Mouse (Mus musculus) intestine, embryonic 15.5 days (tissue): ENCODE data around the gene Ppcs. TPM values are rescaled to one million over a fixed set of nuclear protein-coding genes. Genes with fewer than 3 reads are reported as not detected.

Source experiments
- ATAC-seq: fragments of 200-750 bp; cut with Nextera tagmentation; 2 replicates; pipeline ENCODE4 v1.8.0; 2017; ENCODE audit warnings: moderate TSS enrichment, moderate library complexity
- H3K27ac ChIP-seq: fragments of 300-500 bp; sonication (generic); 2 replicates; pipeline ENCODE4 v1.5.1; 2015; ENCODE audit warnings: mild to moderate bottlenecking, inconsistent platforms
- H3K27me3 ChIP-seq: fragments of 300-500 bp; sonication (generic); replicated peaks from 2 replicates; pipeline ENCODE4 v1.6.1; 2015; ENCODE audit warnings: inconsistent platforms
- H3K36me3 ChIP-seq: fragments of 300-500 bp; sonication (generic); 2 replicates; pipeline ENCODE4 v1.6.1; 2015; ENCODE audit warnings: inconsistent platforms
- H3K4me1 ChIP-seq: fragments of 300-500 bp; sonication (generic); replicated peaks from 2 replicates; pipeline ENCODE4 v1.6.1; 2015; ENCODE audit warnings: inconsistent platforms
- H3K4me2 ChIP-seq: fragments of 300-500 bp; sonication (generic); replicated peaks from 2 replicates; pipeline ENCODE4 v1.6.1; 2015; ENCODE audit warnings: mild to moderate bottlenecking, inconsistent platforms
- H3K4me3 ChIP-seq: fragments of 300-500 bp; sonication (generic); replicated peaks from 2 replicates; pipeline ENCODE4 v1.5.1; 2015; ENCODE audit warnings: inconsistent platforms
- H3K9ac ChIP-seq: fragments of 300-500 bp; sonication (generic); 2 replicates; pipeline ENCODE4 v1.6.1; 2015; ENCODE audit warnings: inconsistent platforms
- H3K9me3 ChIP-seq: fragments of 300-500 bp; sonication (generic); 2 replicates; pipeline ENCODE4 v1.6.1; 2016; ENCODE audit warnings: inconsistent platforms
- WGBS: fragments of 180-500 bp; shearing (Covaris S2); methylation state at CpG from one replicate; pipeline ENCODE4 v1.1.7; 2015; 5-methylcytosine and 5-hydroxymethylcytosine counted together
- polyA plus RNA-seq: library from polyadenylated mRNA; unstranded; fragments of >200 nt; fragmentation: Nextera tagmentation; extraction: Ambion mirVana; gene quantifications from 2 replicates; pipeline ENCODE4 v1.2.1, GENCODE M21; 2015

Ppcs gene
- polyA plus RNA-seq, 1 experiment from 2014 or later: 43.8 TPM

- H3K27ac ChIP-seq: no peak overlapping the region
- WGBS: 56% methylated on average over 3 of the region's 3 CpGs
- ATAC-seq: no peak
Observed at GRCm38 (mm10) chr4:119447786-119448185, 25.6 kb upstream of the Ppcs start.

GRCm38 (mm10) chr4:119447261-119447660 is 25.0 kb upstream of the Ppcs start:
- WGBS: 92% methylated on average over 6 of the region's 6 CpGs
- Histone ChIP-seq H3K4me2 (no peak overlapping the region), H3K4me1 (no peaks in the 10 kb centered on the region), H3K9ac (no peak overlapping the region), H3K9me3 (no peaks in the 10 kb centered on the region), H3K27ac (no peak overlapping the region), H3K4me3 (no peak overlapping the region), H3K27me3 (no peaks in the 10 kb centered on the region), H3K36me3 (no peaks in the 10 kb centered on the region)
- no peak for ATAC-seq

More at GRCm38 (mm10) chr4:119447786-119448185, 25.6 kb upstream of the Ppcs start:
- Histone ChIP-seq H3K4me1 (no peaks in the 10 kb centered on the region), H3K4me3 (no peak overlapping the region), H3K9ac (no peak overlapping the region), H3K4me2 (no peak overlapping the region), H3K36me3 (no peaks in the 10 kb centered on the region), H3K27me3 (no peaks in the 10 kb centered on the region), H3K9me3 (no peaks in the 10 kb centered on the region)

- Histone ChIP-seq H3K4me2 (no peak overlapping the region), H3K9ac (no peak overlapping the region), H3K27me3 (no peaks in the 10 kb centered on the region), H3K36me3 (no peaks in the 10 kb centered on the region), H3K4me3 (no peak overlapping the region), H3K9me3 (no peaks in the 10 kb centered on the region), H3K27ac (no peak overlapping the region), H3K4me1 (no peaks in the 10 kb centered on the region)
- 46% methylated on average over 6 of the region's 6 CpGs for WGBS
- no peak for ATAC-seq
Observed at GRCm38 (mm10) chr4:119442539-119442938, 20.3 kb upstream of the Ppcs start.

- no peaks in the 10 kb centered on the region for H3K27me3 ChIP-seq
- H3K27ac ChIP-seq: no peak overlapping the region
- no peak overlapping the region for H3K4me3 ChIP-seq
- no peaks in the 10 kb centered on the region for H3K4me1 ChIP-seq
- no peaks in the 10 kb centered on the region for H3K36me3 ChIP-seq
- ATAC-seq: no peak
- no peak overlapping the region for H3K9ac ChIP-seq
- WGBS: 90% methylated on average over 4 of the region's 4 CpGs
- no peak overlapping the region for H3K4me2 ChIP-seq
- H3K9me3 ChIP-seq: no peaks in the 10 kb centered on the region
Observed at GRCm38 (mm10) chr4:119441836-119442235, 19.6 kb upstream of the Ppcs start.

DNA sequence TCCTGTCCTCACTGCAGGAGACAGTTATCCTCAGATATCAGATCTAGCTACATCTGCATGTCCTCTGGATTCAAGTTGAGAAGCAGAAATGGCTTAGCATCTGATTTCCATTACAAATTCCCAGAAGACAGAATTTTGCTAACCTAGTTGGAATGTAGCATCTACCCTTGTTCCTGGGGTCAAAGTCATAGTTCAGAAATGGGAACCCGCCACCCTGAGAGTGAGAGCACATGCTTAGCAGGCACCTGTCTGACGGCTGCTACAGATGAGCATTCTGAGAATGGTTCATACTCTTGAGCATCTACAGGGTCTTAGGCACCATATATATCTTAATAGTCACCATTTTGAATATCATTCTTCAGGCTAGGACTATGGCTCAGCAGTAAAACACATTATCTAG is 15.7 kb upstream of the Ppcs start:
- H3K27ac ChIP-seq: no peak overlapping the region
- H3K4me2 ChIP-seq: no peak overlapping the region
- 91% methylated on average over 2 of the region's 2 CpGs for WGBS
- no peaks in the 10 kb centered on the region for H3K9me3 ChIP-seq
- no peak overlapping the region for H3K4me3 ChIP-seq
- no peak for ATAC-seq
- no peaks in the 10 kb centered on the region for H3K36me3 ChIP-seq
- H3K27me3 ChIP-seq: no peaks in the 10 kb centered on the region
- no peak overlapping the region for H3K9ac ChIP-seq
- H3K4me1 ChIP-seq: no peaks in the 10 kb centered on the region

- ATAC-seq: no peak
- Histone ChIP-seq H3K9me3 (no peaks in the 10 kb centered on the region), H3K9ac (no peak overlapping the region), H3K27me3 (no peaks in the 10 kb centered on the region), H3K4me2 (no peak overlapping the region), H3K4me1 (no peaks in the 10 kb centered on the region), H3K36me3 (no peaks in the 10 kb centered on the region), H3K27ac (no peak overlapping the region), H3K4me3 (no peak overlapping the region)
- 25% methylated on average over 5 of the region's 5 CpGs for WGBS
Observed at GRCm38 (mm10) chr4:119430678-119431077, 8.5 kb upstream of the Ppcs start.

GRCm38 (mm10) chr4:119427680-119428079 is 5.5 kb upstream of the Ppcs start:
- no peaks in the 10 kb centered on the region; the same call in 1 of the 2 replicates for H3K4me1 ChIP-seq
- no peak overlapping the region for H3K4me2 ChIP-seq
- H3K9me3 ChIP-seq: no peaks in the 10 kb centered on the region
- no peak overlapping the region for H3K9ac ChIP-seq
- H3K27me3 ChIP-seq: no peaks in the 10 kb centered on the region
- H3K36me3 ChIP-seq: no peaks in the 10 kb centered on the region
- no peak overlapping the region for H3K27ac ChIP-seq
- H3K4me3 ChIP-seq: no peak overlapping the region
- ATAC-seq: no peak
- WGBS: 61% methylated on average over 2 of the region's 2 CpGs

GRCm38 (mm10) chr4:119425601-119426000 is 3.4 kb upstream of the Ppcs start:
- Histone ChIP-seq H3K27me3 (no peaks in the 10 kb centered on the region), H3K4me1 (peaks cover 4% of the 10 kb centered on the region), H3K27ac (no peak overlapping the region), H3K36me3 (no peaks in the 10 kb centered on the region), H3K4me3 (no peak overlapping the region), H3K4me2 (no peak overlapping the region), H3K9me3 (no peaks in the 10 kb centered on the region), H3K9ac (no peak overlapping the region)
- no peak for ATAC-seq
- WGBS: 33% methylated on average over 2 of the region's 2 CpGs

DNA sequence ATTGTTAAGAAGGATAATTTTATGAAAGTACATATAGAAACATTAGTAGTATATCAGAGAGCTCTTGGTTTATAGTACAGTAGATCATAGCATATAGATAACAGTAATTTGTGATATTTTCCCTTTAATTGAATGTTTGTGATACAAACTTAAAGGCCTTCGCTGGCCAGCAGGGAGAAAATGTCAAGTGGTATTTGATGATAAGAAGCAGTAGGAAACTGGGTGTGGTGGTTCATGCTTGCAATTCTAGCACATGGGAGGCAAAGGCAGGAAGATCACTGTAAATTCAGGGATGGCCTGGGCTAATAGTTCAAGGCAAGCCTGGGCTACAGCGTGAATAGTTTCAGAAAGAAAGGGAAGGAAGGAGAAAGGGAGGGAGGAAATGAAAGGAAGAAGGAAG is 2.9 kb upstream of the Ppcs start:
- WGBS: 83% methylated on average over 2 of the region's 2 CpGs
- H3K9me3 ChIP-seq: no peaks in the 10 kb centered on the region
- no peak overlapping the region for H3K9ac ChIP-seq
- no peaks in the 10 kb centered on the region for H3K27me3 ChIP-seq
- peaks cover 4% of the 10 kb centered on the region for H3K4me1 ChIP-seq
- H3K4me3 ChIP-seq: no peak overlapping the region
- no peaks in the 10 kb centered on the region for H3K36me3 ChIP-seq
- ATAC-seq: no peak
- no peak overlapping the region for H3K27ac ChIP-seq
- H3K4me2 ChIP-seq: no peak overlapping the region

- H3K36me3 ChIP-seq: no peaks in the 10 kb centered on the region
- ATAC-seq: peak; percentile 68
- under 1% methylated on average over 31 of the region's 31 CpGs for WGBS
- H3K4me1 ChIP-seq: peaks cover 4% of the 10 kb centered on the region
- H3K9ac ChIP-seq: peak overlapping the region; percentile 88
- H3K27me3 ChIP-seq: no peaks in the 10 kb centered on the region
- H3K4me2 ChIP-seq: peak overlapping the region; percentile 78
- H3K27ac ChIP-seq: peak overlapping the region; percentile 85
- no peaks in the 10 kb centered on the region for H3K9me3 ChIP-seq
- peak overlapping the region; percentile 79 for H3K4me3 ChIP-seq
Observed at GRCm38 (mm10) chr4:119421921-119422293, 313 bp downstream of the Ppcs start.

GRCm38 (mm10) chr4:119421191-119421590 is 1.0 kb downstream of the Ppcs start:
- 19% methylated on average over 3 of the region's 3 CpGs for WGBS
- Histone ChIP-seq H3K27me3 (no peaks in the 10 kb centered on the region), H3K36me3 (no peaks in the 10 kb centered on the region), H3K4me1 (peaks cover 4% of the 10 kb centered on the region), H3K4me2 (peak overlapping the region; percentile 78), H3K9me3 (no peaks in the 10 kb centered on the region), H3K9ac (peak overlapping the region; percentile 88), H3K27ac (no peak overlapping the region), H3K4me3 (peak overlapping the region; percentile 79)
- ATAC-seq: no peak

GRCm38 (mm10) chr4:119417894-119418293 is 4.3 kb downstream of the Ppcs start:
- Histone ChIP-seq H3K4me1 (peaks cover 8% of the 10 kb centered on the region), H3K36me3 (no peaks in the 10 kb centered on the region), H3K9me3 (no peaks in the 10 kb centered on the region), H3K4me3 (no peak overlapping the region), H3K27me3 (no peaks in the 10 kb centered on the region), H3K27ac (no peak overlapping the region), H3K4me2 (no peak overlapping the region), H3K9ac (no peak overlapping the region)
- WGBS: 87% methylated on average over 3 of the region's 3 CpGs
- no peak for ATAC-seq

- Histone ChIP-seq H3K9ac (no peak overlapping the region), H3K36me3 (no peaks in the 10 kb centered on the region), H3K4me3 (no peak overlapping the region), H3K4me1 (peaks cover 8% of the 10 kb centered on the region), H3K9me3 (no peaks in the 10 kb centered on the region), H3K27ac (no peak overlapping the region), H3K4me2 (no peak overlapping the region), H3K27me3 (no peaks in the 10 kb centered on the region)
- WGBS: 70% methylated on average over 3 of the region's 3 CpGs
- ATAC-seq: no peak
Observed at GRCm38 (mm10) chr4:119417270-119417669, 5.0 kb downstream of the Ppcs start.
